Mouse (Mus musculus) heart, embryonic 12.5 days (tissue): ENCODE data around the gene Xirp1. TPM values are rescaled to one million over a fixed set of nuclear protein-coding genes. Genes with fewer than 3 reads are reported as not detected.

Experiments used
- ATAC-seq: fragments of 200-750 bp; cut with Nextera tagmentation; 2 replicates; pipeline ENCODE4 v1.8.0; 2017; ENCODE audit warnings: moderate TSS enrichment, moderate library complexity; ENCODE audit not compliant: insufficient number of reproducible peaks, low FRiP score
- H3K27ac ChIP-seq: fragments of 300-500 bp; sonication (generic); 2 replicates; pipeline ENCODE4 v1.5.1; 2016; ENCODE audit warnings: mild to moderate bottlenecking, moderate library complexity; ENCODE audit not compliant: poor library complexity, severe bottlenecking
- H3K27me3 ChIP-seq: fragments of 300-500 bp; sonication (generic); replicated peaks from 2 replicates; pipeline ENCODE4 v1.6.1; 2016; ENCODE audit warnings: mild to moderate bottlenecking, moderate library complexity
- H3K36me3 ChIP-seq: fragments of 300-500 bp; sonication (generic); 2 replicates; pipeline ENCODE4 v1.6.1; 2016; ENCODE audit warnings: mild to moderate bottlenecking, moderate library complexity
- H3K4me1 ChIP-seq: fragments of 300-500 bp; sonication (generic); replicated peaks from 2 replicates; pipeline ENCODE4 v1.6.1; 2016; ENCODE audit warnings: mild to moderate bottlenecking
- H3K4me2 ChIP-seq: fragments of 300-500 bp; sonication (generic); 2 replicates; pipeline ENCODE4 v1.6.1; 2016; ENCODE audit warnings: mild to moderate bottlenecking, moderate library complexity
- H3K4me3 ChIP-seq: fragments of 300-500 bp; sonication (generic); 2 replicates; pipeline ENCODE4 v1.5.1; 2016; ENCODE audit warnings: mild to moderate bottlenecking
- H3K9ac ChIP-seq: fragments of 300-500 bp; sonication (generic); 2 replicates; pipeline ENCODE4 v1.6.1; 2016; ENCODE audit warnings: mild to moderate bottlenecking, moderate library complexity
- H3K9me3 ChIP-seq: fragments of 300-500 bp; sonication (generic); replicated peaks from 2 replicates; pipeline ENCODE4 v1.6.1; 2016; ENCODE audit warnings: mild to moderate bottlenecking, moderate library complexity
- WGBS: fragments of 180-500 bp; shearing (Covaris S2); methylation state at CpG from one replicate; pipeline ENCODE4 v1.1.7; 2016; 5-methylcytosine and 5-hydroxymethylcytosine counted together
- polyA plus RNA-seq: library from polyadenylated mRNA; unstranded; fragments of >200 nt; fragmentation: Nextera tagmentation; extraction: Ambion mirVana; gene quantifications from 2 replicates; pipeline ENCODE4 v1.2.1, GENCODE M21; 2016

Xirp1 gene
- polyA plus RNA-seq, 1 experiment from 2014 or later = 82.9 TPM

DNA sequence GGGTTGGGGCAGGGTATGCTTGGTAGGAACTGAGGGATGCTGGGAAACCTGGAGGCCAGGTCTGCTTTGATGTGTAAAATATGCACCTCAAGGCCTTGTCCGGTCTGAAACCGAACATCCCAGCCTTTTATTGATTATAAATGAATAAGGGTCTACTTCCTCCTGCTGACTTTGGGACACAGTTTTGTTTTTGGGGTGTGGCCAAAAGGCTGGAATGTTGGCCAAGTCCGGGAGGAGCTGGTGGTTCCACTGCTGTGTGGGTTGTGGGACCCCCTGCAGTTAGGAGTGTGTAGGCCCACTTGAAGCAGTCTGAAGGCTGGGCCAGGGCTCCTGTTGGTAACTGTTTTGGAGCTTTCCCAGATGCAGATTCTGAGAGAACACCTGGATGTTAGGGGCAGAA is 17.5 kb downstream of the Xirp1 start:
- Histone ChIP-seq H3K27ac (no peak overlapping the region), H3K27me3 (no peaks in the 10 kb centered on the region), H3K36me3 (no peaks in the 10 kb centered on the region), H3K9ac (no peak overlapping the region), H3K9me3 (peaks cover 7% of the 10 kb centered on the region; the same call in 1 of the 2 replicates), H3K4me3 (no peak overlapping the region), H3K4me1 (peaks cover 14% of the 10 kb centered on the region), H3K4me2 (no peak overlapping the region)
- 75% methylated on average over 3 of the region's 3 CpGs for WGBS
- ATAC-seq = no peak

DNA sequence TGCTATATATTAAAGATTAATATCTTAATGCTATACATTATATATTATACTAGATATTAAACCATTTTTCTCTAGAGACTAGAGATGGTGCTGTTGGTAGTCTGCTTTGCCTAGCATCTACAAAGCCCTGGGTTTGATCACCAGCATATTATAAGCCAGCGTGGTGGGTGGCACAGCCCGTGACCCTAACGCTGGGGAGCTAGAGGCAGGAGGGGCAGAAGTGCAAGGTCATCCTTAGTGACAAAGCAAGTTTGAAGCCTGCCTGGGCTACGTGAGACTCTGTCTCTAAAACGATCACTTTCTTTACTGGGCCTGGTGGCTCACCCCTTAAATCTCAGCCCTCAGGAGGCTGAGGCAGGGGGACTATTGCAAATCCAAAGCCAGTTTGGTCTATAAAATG is 20.5 kb downstream of the Xirp1 start:
- Histone ChIP-seq H3K27me3 (no peaks in the 10 kb centered on the region), H3K4me2 (no peak overlapping the region), H3K9me3 (peaks cover 4% of the 10 kb centered on the region; the same call in 1 of the 2 replicates), H3K9ac (no peak overlapping the region), H3K4me1 (0 out of 2 replicates have a peak, but pooled peaks cover 8% of the 10 kb centered on the region), H3K27ac (no peak overlapping the region), H3K4me3 (no peak overlapping the region), H3K36me3 (no peaks in the 10 kb centered on the region)
- 76% methylated on average over 5 of the region's 5 CpGs for WGBS
- ATAC-seq = peak; percentile 81

DNA sequence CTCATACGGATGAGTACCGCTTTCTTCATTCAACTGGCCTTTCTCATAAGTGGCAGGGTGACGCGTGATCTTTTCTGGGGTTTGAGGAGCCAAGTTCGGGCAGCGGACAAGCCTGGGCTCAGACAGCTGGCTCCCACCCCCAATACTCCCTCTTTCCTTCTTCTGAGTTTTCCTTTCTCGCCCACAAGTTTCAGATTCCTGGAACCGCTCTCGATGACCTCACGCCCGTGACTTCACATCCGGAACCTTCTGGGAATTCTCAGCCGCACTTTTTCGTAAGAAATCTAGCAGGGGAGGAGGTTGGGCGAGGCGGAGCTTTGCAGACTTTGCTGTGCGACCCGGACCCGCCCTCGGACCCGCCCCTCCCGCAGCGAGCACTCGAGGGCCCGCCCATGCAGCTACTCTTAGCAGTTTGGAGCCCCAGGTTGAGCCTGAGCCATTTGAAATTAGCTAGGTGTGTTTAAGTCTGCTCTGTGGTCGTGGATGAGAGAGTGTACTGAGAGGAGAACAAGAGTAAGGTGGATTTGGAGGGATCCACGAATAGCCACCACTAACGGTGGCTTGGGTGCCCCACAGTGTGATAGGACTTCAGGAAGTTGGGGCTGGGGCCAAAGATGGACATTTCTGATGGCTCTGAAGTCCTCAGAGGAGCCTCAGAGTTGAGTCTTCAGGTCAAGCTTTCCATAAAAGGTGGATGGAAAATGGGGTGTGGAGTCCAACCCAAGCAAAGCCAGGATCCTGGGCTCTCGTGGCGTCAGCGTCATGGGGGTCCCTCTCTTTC is 21.3 kb downstream of the Xirp1 start:
- no peaks in the 10 kb centered on the region for H3K36me3 ChIP-seq
- H3K4me3 ChIP-seq = peak overlapping the region; percentile 50
- 9% methylated on average over 31 of the region's 31 CpGs for WGBS
- 0 out of 2 replicates have a peak, but pooled peaks cover 8% of the 10 kb centered on the region for H3K4me1 ChIP-seq
- peak; percentile 96 for ATAC-seq
- H3K9ac ChIP-seq = peak overlapping the region; percentile 70
- peak overlapping the region; percentile 81 for H3K27ac ChIP-seq
- H3K4me2 ChIP-seq = peak overlapping the region; percentile 71
- H3K27me3 ChIP-seq = no peaks in the 10 kb centered on the region
- H3K9me3 ChIP-seq = no peaks in the 10 kb centered on the region

DNA sequence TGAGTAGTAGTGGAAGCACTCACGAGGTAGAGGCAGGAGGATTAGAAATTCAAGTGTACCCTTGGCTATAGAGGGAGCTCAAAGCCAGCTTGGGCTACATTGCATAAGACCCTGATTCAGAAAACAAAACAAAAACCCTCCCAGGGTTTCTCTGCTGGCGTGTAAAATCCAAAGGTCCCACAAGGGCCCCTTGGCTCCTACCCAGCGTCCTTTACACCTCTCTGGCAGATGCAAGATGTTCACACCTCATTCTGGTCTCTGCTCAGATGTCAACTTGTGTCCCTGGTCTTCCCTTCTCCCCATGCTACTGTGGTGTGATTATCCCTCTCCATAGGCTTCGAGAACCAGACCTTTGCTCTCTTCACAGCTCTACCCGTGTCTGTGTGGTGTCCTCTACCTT is 22.6 kb downstream of the Xirp1 start:
- no peak overlapping the region for H3K9ac ChIP-seq
- ATAC-seq = no peak
- H3K4me1 ChIP-seq = 0 out of 2 replicates have a peak, but pooled peaks cover 8% of the 10 kb centered on the region
- no peak overlapping the region for H3K4me2 ChIP-seq
- WGBS = 67% methylated on average over 5 of the region's 5 CpGs
- no peaks in the 10 kb centered on the region for H3K36me3 ChIP-seq
- H3K27me3 ChIP-seq = no peaks in the 10 kb centered on the region
- no peak overlapping the region for H3K4me3 ChIP-seq
- H3K27ac ChIP-seq = no peak overlapping the region
- no peaks in the 10 kb centered on the region for H3K9me3 ChIP-seq

DNA sequence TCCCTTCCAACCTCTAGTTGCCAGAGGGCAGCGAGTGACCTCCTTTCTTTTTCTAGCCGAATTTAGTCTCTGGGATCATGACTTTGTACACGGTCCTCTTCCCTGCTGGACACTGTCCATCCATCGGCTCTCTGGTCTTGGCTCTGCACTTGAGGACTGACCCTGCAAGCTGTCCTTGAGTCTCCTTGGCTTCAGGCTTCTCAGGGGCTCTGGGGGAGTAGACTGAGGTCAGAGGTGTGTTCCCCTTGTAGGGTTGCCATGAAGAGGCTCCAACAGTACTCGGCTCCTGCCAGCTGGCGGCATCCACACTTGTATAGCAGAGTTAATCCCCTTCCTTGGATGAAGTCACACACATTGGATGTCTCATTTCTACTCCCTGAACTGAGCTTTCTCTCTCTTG is 23.8 kb downstream of the Xirp1 start:
- WGBS = 69% methylated on average over 6 of the region's 6 CpGs
- H3K4me1 ChIP-seq = 0 out of 2 replicates have a peak, but pooled peaks cover 8% of the 10 kb centered on the region

DNA sequence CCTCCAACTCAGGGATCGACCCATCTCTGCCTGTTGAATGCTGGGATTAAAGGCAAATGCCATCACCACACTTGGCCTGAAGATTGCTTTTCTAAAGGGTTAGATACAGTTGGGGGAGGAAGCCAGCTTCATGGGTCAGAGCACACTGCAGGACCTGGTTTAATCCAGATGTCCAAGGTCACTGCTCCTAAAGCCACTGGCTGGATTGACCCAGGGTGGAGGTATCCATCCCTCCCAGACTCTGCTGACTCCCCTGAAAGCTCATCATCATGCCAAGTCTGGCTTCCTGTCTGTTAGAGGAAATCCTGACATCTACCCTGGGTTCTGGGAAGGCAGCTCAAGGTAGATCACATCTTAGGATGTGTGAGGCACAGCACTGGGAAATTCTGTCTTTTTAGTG is 24.6 kb downstream of the Xirp1 start:
- 0 out of 2 replicates have a peak, but pooled peaks cover 8% of the 10 kb centered on the region for H3K4me1 ChIP-seq

More for the DNA sequence above, 23.8 kb downstream of the Xirp1 start:
- Histone ChIP-seq H3K4me3 (no peak overlapping the region), H3K27ac (no peak overlapping the region), H3K9me3 (no peaks in the 10 kb centered on the region), H3K27me3 (no peaks in the 10 kb centered on the region), H3K4me2 (no peak overlapping the region), H3K36me3 (no peaks in the 10 kb centered on the region), H3K9ac (no peak overlapping the region)
- no peak for ATAC-seq

DNA sequence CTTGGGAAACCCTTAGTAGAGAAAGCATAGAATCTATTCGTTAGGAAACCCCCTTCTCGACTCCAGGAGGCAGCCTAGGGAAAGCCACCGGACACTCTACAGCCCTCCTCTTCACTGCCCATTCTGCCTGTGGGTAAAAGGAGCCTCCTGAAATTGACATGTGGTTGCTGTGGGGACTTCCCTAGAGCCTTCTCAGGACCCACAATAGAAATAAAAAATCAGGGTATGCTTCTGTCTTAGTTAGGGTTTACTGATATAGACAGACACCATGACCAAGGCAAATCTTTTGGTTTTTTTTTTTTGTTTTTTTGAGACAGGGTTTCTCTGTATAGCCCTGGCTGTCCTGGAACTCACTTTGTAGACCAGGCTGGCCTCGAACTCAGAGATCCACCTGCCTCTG is 27.3 kb downstream of the Xirp1 start:
- Histone ChIP-seq H3K4me2 (no peak overlapping the region), H3K9me3 (no peaks in the 10 kb centered on the region), H3K4me1 (peaks cover 12% of the 10 kb centered on the region), H3K27me3 (no peaks in the 10 kb centered on the region), H3K27ac (no peak overlapping the region), H3K36me3 (no peaks in the 10 kb centered on the region), H3K4me3 (no peak overlapping the region), H3K9ac (no peak overlapping the region)
- no peak for ATAC-seq
- WGBS = 81% methylated on average over 4 of the region's 4 CpGs

More for the DNA sequence above, 24.6 kb downstream of the Xirp1 start:
- H3K36me3 ChIP-seq = no peaks in the 10 kb centered on the region
- H3K9me3 ChIP-seq = no peaks in the 10 kb centered on the region
- no peaks in the 10 kb centered on the region for H3K27me3 ChIP-seq
- H3K27ac ChIP-seq = no peak overlapping the region
- 71% methylated on average over 1 of the region's 1 CpGs for WGBS
- no peak for ATAC-seq
- no peak overlapping the region for H3K4me2 ChIP-seq
- no peak overlapping the region for H3K4me3 ChIP-seq
- H3K9ac ChIP-seq = no peak overlapping the region

DNA sequence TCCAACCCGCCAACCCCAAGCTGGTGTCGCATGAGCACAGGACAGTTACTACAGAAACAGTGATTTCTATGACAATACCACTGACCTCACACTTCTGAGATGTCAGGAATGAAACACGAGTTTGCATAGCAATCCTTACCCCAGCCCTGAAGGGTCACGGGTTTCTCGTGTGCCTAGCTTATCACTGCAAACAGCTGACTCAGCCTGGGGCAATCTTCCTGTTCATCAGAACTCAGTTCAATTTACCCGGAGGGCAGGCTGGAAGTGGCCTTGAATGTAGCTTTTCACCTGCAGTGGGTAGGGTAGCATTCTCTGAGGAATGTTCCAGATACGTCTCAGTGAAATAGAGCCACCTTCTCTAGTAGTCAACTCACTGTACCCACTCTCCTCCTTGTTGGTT is 29.2 kb downstream of the Xirp1 start:
- Histone ChIP-seq H3K4me3 (no peak overlapping the region), H3K36me3 (no peaks in the 10 kb centered on the region), H3K27me3 (no peaks in the 10 kb centered on the region), H3K4me1 (peaks cover 12% of the 10 kb centered on the region), H3K9me3 (no peaks in the 10 kb centered on the region), H3K27ac (no peak overlapping the region), H3K9ac (no peak overlapping the region), H3K4me2 (no peak overlapping the region)
- WGBS = 46% methylated on average over 7 of the region's 7 CpGs
- ATAC-seq = no peak

DNA sequence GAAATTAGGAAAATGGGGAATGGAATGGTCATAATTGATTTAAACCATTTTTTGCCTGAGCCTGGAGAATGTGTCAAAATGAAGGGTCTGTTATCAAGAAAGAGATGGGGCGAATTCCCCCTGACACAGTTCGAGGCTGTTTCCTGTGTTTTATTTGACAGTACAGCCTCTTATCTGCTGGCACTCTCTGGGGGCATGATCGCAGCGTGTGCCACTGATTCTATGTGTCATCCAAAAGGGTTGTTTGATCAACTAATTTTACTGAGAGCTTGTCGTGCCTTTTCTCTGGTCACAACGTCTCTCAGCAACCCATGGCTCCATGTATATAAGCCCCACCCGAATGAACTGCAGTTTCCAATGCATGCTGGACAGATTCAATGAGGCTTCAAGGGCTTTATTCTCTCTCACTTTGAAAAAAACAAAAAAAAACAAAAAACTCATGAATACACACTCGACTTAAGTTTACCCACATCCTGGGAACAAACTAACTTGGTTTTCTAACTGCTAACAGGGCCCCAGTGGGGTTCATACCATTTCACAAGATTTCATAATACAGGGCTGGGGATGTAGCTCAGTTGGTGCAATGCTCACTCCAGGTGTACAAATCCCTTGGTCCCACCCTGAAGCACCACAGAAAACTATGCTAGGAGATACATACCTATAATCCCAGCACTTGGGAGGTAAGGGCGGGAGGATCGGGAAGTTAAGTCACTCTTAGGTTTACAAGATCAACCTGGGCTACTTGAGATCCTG is 30.1 kb downstream of the Xirp1 start:
- Histone ChIP-seq H3K4me1 (peaks cover 12% of the 10 kb centered on the region), H3K9ac (no peak overlapping the region), H3K4me3 (no peak overlapping the region), H3K27me3 (no peaks in the 10 kb centered on the region), H3K27ac (no peak overlapping the region), H3K36me3 (no peaks in the 10 kb centered on the region), H3K4me2 (no peak overlapping the region), H3K9me3 (no peaks in the 10 kb centered on the region)
- WGBS = 49% methylated on average over 10 of the region's 10 CpGs
- ATAC-seq = no peak

DNA sequence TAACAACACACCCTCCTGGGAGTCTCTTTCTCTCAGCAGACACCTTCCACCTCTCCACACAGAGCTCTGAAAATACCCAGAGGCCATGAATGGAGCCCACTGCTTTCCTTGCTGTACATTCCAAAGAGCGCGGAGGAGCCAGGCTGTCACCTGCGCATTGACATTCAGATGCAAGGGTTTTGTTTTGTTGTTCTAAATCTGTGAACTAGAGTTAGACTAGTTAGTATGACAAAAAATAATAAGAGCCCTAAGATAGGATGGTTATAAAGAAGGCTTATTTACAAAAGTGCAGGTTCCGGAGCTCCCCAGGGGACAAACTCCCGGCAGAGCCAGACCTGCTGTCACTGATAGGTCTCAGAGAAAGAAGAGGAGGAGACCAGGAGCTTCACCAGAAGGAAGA is 32.1 kb downstream of the Xirp1 start:
- Histone ChIP-seq H3K4me3 (no peak overlapping the region), H3K4me2 (no peak overlapping the region), H3K9me3 (no peaks in the 10 kb centered on the region), H3K4me1 (peaks cover 12% of the 10 kb centered on the region), H3K27me3 (no peaks in the 10 kb centered on the region), H3K9ac (no peak overlapping the region), H3K27ac (no peak overlapping the region), H3K36me3 (no peaks in the 10 kb centered on the region)
- WGBS = 27% methylated on average over 5 of the region's 5 CpGs
- ATAC-seq = no peak

DNA sequence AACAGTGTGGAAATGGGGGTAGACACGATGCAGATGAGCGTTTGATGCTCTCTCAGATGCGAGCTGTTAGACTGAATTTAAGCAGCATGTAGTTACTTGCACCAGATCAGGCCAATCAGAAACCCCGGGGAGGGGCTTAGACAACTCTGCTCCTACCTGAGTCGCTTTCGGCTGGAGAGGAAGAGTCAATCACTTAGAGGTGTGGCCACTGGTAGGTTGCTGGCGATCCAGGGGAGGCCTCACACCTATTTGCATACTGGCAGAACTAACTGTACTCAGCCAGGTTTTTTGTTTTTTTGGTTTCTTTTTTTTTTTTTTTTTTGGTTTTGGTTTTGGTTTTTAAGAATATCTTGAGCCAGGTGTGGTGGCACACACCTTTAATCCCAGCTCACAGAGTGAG is 35.1 kb downstream of the Xirp1 start:
- Histone ChIP-seq H3K4me2 (no peak overlapping the region), H3K36me3 (no peaks in the 10 kb centered on the region), H3K4me1 (peaks cover 23% of the 10 kb centered on the region), H3K27me3 (no peaks in the 10 kb centered on the region), H3K9me3 (no peaks in the 10 kb centered on the region), H3K4me3 (no peak overlapping the region), H3K27ac (no peak overlapping the region), H3K9ac (no peak overlapping the region)
- WGBS = 43% methylated on average over 7 of the region's 7 CpGs
- no peak for ATAC-seq
